Comparison of ENCODE assay signal across 12 mouse cellular contexts in genomic region chr3:41318232-41319131, GRCm38 (mm10).
DNase-seq lines count a peak whose midpoint lies in the region; ATAC-seq and TF ChIP-seq lines count a peak whose summit lies in the region.
"Had no signal": no experiment of that assay in that cellular context is flagged by ENCODE, and none has a peak within 500 bp of the region (broad histone marks: within the 10 kb centered on the region; RNA-seq: fewer than 3 reads in every experiment).

No protein-coding gene starts in this region.

- no peaks in the 10 kb centered on the region for H3K36me3 ChIP-seq in limb, embryonic 11.5 days (ENCODE audit: control insufficient read depth, insufficient read depth, low read length)
- no peaks in the 10 kb centered on the region for H3K36me3 ChIP-seq in limb, embryonic 10.5 days
- H3K36me3 ChIP-seq in intestine, embryonic 16.5 days (ENCODE audit: control insufficient read depth, insufficient read depth, low read length) = no peaks in the 10 kb centered on the region
- H3K36me3 ChIP-seq: heart, embryonic 13.5 days had no signal

- peaks cover 11% of the 10 kb centered on the region; the same call in 1 of the 2 replicates for H3K4me1 ChIP-seq in limb, embryonic 11.5 days (ENCODE audit: control insufficient read depth, insufficient read depth, low read length)
- H3K4me1 ChIP-seq in limb, embryonic 10.5 days = peaks cover 28% of the 10 kb centered on the region
- peaks cover 4% of the 10 kb centered on the region; the same call in 1 of the 2 replicates for H3K4me1 ChIP-seq in intestine, embryonic 16.5 days (ENCODE audit: control insufficient read depth, insufficient read depth, low read length)

- no peaks in the 10 kb centered on the region for H3K9me3 ChIP-seq in limb, embryonic 11.5 days (ENCODE audit: control insufficient read depth, low read length)
- H3K9me3 ChIP-seq in limb, embryonic 10.5 days (replicated peaks) = no peaks in the 10 kb centered on the region
- H3K9me3 ChIP-seq in intestine, embryonic 16.5 days (ENCODE audit: control insufficient read depth, low read length) = no peaks in the 10 kb centered on the region
- H3K9me3 ChIP-seq: heart, embryonic 13.5 days had no signal

- no peak overlapping the region for H3K27ac ChIP-seq in limb, embryonic 11.5 days (replicated peaks; ENCODE audit: low read depth, low read length)
- no peak overlapping the region for H3K27ac ChIP-seq in limb, embryonic 10.5 days
- no peak overlapping the region for H3K27ac ChIP-seq in intestine, embryonic 16.5 days (ENCODE audit: low read length)
- no peak overlapping the region for H3K27ac ChIP-seq in layer of hippocampus, adult 2 months
- H3K27ac ChIP-seq: heart, embryonic 13.5 days; left cerebral cortex, adult 2 months had no signal

- no peaks in the 10 kb centered on the region for H3K27me3 ChIP-seq in limb, embryonic 11.5 days (ENCODE audit: control insufficient read depth, insufficient read depth, low read length)
- H3K27me3 ChIP-seq in limb, embryonic 10.5 days (ENCODE audit: low read depth, poor library complexity, severe bottlenecking) = 0 out of 2 replicates have a peak, but pooled peaks cover 5% of the 10 kb centered on the region
- no peaks in the 10 kb centered on the region for H3K27me3 ChIP-seq in intestine, embryonic 16.5 days (replicated peaks; ENCODE audit: control insufficient read depth, insufficient read depth, low read length)
- H3K27me3 ChIP-seq: heart, embryonic 13.5 days had no signal

- TF ChIP-seq CTCF in layer of hippocampus, adult 2 months (conservative IDR thresholded peaks at IDR 0.05) = no peak

- peak; percentile 78 for ATAC-seq in limb, embryonic 11.5 days (ENCODE audit: insufficient number of reproducible peaks, low FRiP score, low TSS enrichment, low read depth)
- ATAC-seq in intestine, embryonic 16.5 days = peak; percentile 81

- H3K4me2 ChIP-seq in limb, embryonic 11.5 days (ENCODE audit: low read depth, severe bottlenecking) = no peak overlapping the region
- H3K4me2 ChIP-seq in intestine, embryonic 16.5 days (ENCODE audit: low read depth, low read length) = no peak overlapping the region
- H3K4me2 ChIP-seq: heart, embryonic 13.5 days had no signal

- H3K9ac ChIP-seq in limb, embryonic 11.5 days (ENCODE audit: low read length) = no peak overlapping the region
- no peak overlapping the region for H3K9ac ChIP-seq in intestine, embryonic 16.5 days (ENCODE audit: low read depth, low read length)
- H3K9ac ChIP-seq: forebrain, postnatal 0 days; heart, embryonic 13.5 days had no signal

- no peak overlapping the region for H3K4me3 ChIP-seq in limb, embryonic 11.5 days (ENCODE audit: low read depth, low read length)
- no peak overlapping the region for H3K4me3 ChIP-seq in limb, embryonic 10.5 days
- no peak overlapping the region for H3K4me3 ChIP-seq in intestine, embryonic 16.5 days (ENCODE audit: low read length)
- H3K4me3 ChIP-seq in layer of hippocampus, adult 2 months = no peak overlapping the region
- H3K4me3 ChIP-seq: heart, embryonic 13.5 days; left cerebral cortex, adult 2 months had no signal

- WGBS in limb, embryonic 11.5 days = 26% methylated on average over 12 of the region's 12 CpGs
- WGBS in limb, embryonic 10.5 days = 37% methylated on average over 12 of the region's 12 CpGs
- WGBS in intestine, embryonic 16.5 days = 67% methylated on average over 12 of the region's 12 CpGs

- DNase-seq in limb, embryonic 11.5 days (ENCODE audit: low spot score) = peak; percentile 43
- no peak for DNase-seq in limb, embryonic 10.5 days (ENCODE audit: low spot score)
- DNase-seq in NIH3T3 (ENCODE audit: low read depth) (peak; percentile 52), liver (no peak)
- peak; percentile 8 for DNase-seq in cerebellum, adult 9-11 months
- DNase-seq in layer of hippocampus, adult 2 months (ENCODE audit: low spot score in 2 of 2) = no peak
- DNase-seq: forebrain, postnatal 0 days; right cerebral cortex, postnatal 4 days; thymus, postnatal 4 days had no signal

Comparison
In these comparisons a context has a peak if more than half of its experiments do, and no peak if none do; other contexts are left out.
1. DNase-seq: peak in limb, embryonic 11.5 days (single experiment), NIH3T3 (single experiment) and cerebellum, adult 9-11 months (single experiment); none in limb, embryonic 10.5 days (single experiment), liver (single experiment) and layer of hippocampus, adult 2 months (0 of 2).